Mouse (Mus musculus) bone marrow macrophage, adult 2 months (primary cell): ENCODE measurements around the gene Kansl2. TPM values are rescaled to one million over a fixed set of nuclear protein-coding genes. Genes with fewer than 3 reads are reported as not detected.
"Not testable (repeated sequence)": the region's sequence is repeated elsewhere in the genome, so short reads cannot be mapped to it uniquely, and the experiment has no call there.

Experiments used
- H3K27ac ChIP-seq: 2 replicates; pipeline ENCODE4 v1.5.1; 2012; ENCODE audit warnings: low read depth, low read length; ENCODE audit not compliant: insufficient read depth
- H3K4me1 ChIP-seq: 2 replicates; pipeline ENCODE4 v1.6.1; 2012; ENCODE audit warnings: low read length; ENCODE audit not compliant: control insufficient read depth, insufficient read depth
- H3K4me3 ChIP-seq: 2 replicates; pipeline ENCODE4 v1.5.1; 2012; ENCODE audit warnings: mild to moderate bottlenecking, low read length, moderate library complexity; ENCODE audit not compliant: insufficient read depth
- CTCF ChIP-seq: IDR thresholded peaks from 2 replicates; pipeline ENCODE4 v1.5.1; 2012; ENCODE audit warnings: low read depth, mild to moderate bottlenecking, low read length, moderate library complexity
- POLR2A ChIP-seq: IDR thresholded peaks from 2 replicates; pipeline ENCODE4 v1.6.1; 2012; ENCODE audit warnings: mild to moderate bottlenecking, low read depth, low read length, borderline replicate concordance
- polyA plus RNA-seq: library from polyadenylated mRNA; stranded (reverse); fragments of >200 nt; gene quantifications from 2 replicates; pipeline ENCODE4 v1.2.4, GENCODE M21; 2012; ENCODE audit not compliant: missing spikeins, insufficient read depth, insufficient read length

Kansl2 gene
- polyA plus RNA-seq, 1 experiment, result 62.4 TPM

DNA sequence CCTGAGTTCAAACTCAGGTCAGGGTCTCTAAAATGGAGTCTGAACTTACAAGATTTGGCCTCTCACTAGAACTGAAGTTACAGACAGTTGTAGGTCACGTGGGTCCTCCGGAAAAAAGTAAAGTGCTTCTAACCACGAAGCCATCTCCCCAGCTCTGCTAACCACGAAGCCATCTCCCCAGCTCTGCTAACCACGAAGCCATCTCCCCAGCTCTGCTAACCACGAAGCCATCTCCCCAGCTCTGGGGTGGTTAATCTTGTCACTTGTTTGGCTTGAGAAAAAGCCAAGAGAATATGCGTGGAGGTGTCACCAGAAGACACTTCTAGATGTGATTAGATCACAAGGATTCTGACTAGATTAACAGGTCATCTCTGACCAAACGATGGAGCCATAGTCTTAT is 19.9 kb downstream of the Kansl2 start:
- TF ChIP-seq CTCF (no peak), POLR2A (no peak)
- Histone ChIP-seq H3K27ac (peak overlapping the region; percentile 97), H3K4me3 (no peak overlapping the region), H3K4me1 (peaks cover 30% of the 10 kb centered on the region)

DNA sequence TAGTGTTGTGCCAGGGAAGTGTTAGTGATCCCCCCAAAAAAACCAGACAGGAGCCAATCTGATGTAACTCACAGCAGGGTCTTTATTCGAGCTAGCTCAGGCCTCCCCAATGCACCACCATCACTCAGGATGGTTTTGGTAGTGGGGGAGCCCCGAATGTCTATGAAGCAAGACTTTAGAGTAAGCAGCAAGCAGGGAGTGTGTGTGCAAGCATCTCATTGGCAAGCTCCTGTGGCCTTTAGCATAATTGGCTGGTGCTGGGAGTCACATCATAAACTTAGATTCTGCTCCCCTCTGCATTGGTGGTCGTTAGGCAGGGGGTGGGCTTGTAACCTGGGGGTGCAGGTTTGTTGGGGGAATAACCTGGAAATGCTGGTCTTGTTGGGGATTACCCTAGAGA is 20.4 kb downstream of the Kansl2 start:
- H3K4me3 ChIP-seq, result not testable (repeated sequence)
- Histone ChIP-seq H3K27ac (peak overlapping the region; percentile 97), H3K4me1 (peaks cover 30% of the 10 kb centered on the region)

DNA sequence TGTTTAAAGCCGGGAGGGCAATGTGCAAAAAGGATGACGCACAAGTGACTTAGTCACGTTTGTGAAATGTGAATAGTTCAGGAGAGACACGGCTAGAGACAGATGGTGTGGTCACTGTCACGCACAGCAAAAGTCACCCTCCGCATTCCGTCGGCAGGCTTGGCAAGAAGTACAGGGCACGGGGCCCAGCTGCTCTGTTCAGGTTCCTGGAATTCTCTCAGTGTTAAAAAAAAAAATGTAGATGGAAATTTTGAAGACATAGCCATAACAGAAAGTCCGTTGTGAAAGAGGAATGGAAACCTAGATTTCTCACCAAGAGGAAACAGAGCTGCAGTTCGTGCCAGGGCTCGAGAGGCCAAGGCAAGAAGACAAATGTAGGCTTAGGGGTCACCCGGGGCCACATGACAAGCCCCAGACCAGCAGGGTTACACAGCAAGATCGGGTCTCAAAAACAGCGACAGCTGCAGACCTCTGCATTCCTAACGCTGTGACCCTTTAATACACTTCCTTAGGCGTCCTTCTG is 21.2 kb downstream of the Kansl2 start:
- Histone ChIP-seq H3K4me1 (peaks cover 32% of the 10 kb centered on the region), H3K27ac (peak overlapping the region; percentile 97)

DNA sequence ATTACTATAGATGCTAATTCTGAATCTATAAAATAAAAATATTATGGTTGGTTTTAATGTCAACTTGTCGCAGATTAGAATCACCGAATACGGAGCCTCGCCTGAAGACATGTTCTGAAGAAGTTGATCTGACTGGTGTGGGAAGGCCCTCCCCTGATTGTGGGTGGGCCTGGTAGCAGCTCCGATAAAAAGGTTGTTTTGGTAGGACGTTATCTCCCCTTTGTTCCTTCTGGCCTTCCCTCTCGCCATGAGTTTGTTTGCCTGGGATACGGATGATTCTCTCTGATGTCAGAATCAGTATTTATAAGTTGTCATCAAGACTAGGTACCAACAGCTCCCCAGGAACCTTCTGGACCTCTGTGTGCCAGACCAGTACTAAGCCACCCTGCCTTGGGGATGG is 21.8 kb downstream of the Kansl2 start:
- Histone ChIP-seq H3K4me3 (peak overlapping the region; percentile 10; the same call in 1 of the 2 replicates), H3K27ac (peak overlapping the region; percentile 97), H3K4me1 (peaks cover 34% of the 10 kb centered on the region)
- no peak for TF ChIP-seq CTCF
- TF ChIP-seq POLR2A, result no peak

More for the DNA sequence above, 21.2 kb downstream of the Kansl2 start:
- peak overlapping the region; percentile 14 for H3K4me3 ChIP-seq
- TF ChIP-seq POLR2A (no peak), CTCF (no peak)

DNA sequence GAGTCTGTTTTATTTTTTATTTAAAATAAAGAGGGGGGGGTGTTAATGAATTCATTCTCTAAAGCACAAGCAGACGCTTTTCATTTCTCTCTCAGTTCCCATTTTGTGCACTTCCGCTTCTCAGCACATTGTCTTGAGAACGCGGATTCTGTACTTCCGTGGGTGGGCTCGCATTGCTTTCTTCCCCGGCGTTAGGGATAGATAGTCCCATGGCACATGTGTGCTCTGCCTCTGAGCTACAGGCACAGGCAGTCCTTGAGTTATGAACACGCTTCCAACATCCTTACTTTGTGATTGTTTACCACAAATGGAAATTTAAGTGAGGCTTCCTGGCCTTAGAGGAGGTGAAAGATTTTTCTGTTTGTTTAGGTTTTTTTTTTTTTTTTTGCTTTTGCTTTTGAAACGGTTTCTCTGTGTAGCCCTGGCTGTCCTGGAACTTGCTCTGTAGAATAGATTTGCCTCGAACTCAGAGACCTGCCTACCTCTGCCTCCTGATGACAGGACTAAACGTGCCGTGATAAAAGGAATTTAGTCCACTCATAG is 22.6 kb downstream of the Kansl2 start:
- H3K27ac ChIP-seq, result peak overlapping the region; percentile 97
- H3K4me1 ChIP-seq, result peaks cover 38% of the 10 kb centered on the region
- H3K4me3 ChIP-seq, result peak overlapping the region; percentile 46
- TF ChIP-seq CTCF, result no peak
- TF ChIP-seq POLR2A, result no peak

DNA sequence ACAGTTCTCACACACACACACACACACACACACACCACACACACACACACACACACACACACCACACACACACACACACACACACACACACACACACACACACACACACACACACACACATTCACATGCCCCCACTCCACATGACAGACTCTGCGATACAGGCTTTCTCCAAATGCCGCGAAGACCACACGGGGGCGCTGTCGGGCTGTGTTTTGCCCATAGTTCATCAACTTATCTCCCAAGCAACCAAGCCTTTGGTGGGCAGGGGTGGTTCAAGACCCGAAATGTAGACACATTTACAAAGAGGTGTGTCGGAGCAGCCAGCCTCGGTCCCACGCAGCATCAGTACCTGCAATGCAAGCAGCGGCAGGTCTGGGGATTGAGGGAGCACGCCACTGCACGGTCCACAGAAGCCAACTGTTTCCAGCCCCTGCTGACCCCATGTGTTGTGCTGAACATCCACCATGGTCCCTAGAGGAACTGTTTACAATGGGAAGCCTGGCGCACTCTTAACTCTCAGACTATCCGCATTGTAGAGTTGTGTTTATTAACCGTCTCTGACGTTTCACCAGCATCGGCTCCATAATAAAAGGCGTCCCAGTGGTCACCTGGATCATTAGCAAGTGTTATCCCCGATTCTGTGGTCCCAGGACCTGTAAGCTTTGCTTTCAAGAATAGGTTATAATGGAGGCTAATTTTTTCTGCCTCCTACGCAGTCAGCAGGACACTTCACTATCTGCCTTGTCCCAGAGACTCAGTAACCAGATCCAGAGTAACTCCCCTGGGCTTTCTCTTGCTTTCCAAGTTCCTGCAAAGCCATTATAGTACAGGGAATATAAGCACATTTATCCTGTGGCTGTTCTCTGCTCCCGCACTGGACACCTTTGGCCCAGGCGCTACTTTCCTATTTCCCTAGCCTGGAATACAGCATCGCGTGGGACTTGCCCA is 23.4 kb downstream of the Kansl2 start:
- Histone ChIP-seq H3K4me3 (peak overlapping the region; percentile 46), H3K27ac (peak overlapping the region; percentile 97)

DNA sequence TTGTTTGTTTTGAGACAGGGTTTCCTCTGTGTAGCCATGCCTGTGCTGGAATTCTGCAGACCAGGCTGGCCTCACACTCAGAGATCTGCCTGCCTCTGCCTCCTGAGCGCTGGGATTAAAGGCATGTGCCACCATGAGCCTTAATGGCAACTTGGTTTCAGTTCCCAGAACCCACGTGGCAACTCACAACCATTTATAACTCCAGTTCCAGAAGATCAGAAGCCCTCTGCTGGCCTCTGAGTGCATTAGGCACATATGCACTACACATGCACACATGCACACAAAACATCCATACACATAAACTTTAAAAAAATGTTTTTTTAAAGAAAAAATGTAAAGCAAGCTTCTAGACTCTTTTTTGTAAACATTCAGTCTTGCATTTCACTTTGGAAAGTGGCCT is 24.7 kb downstream of the Kansl2 start:
- Histone ChIP-seq H3K4me1 (peaks cover 43% of the 10 kb centered on the region), H3K27ac (no peak overlapping the region)
- TF ChIP-seq CTCF, result no peak
- no peak for TF ChIP-seq POLR2A

More for the DNA sequence above, 23.4 kb downstream of the Kansl2 start:
- no peak for TF ChIP-seq POLR2A
- TF ChIP-seq CTCF, result peak; percentile 58
- peaks cover 44% of the 10 kb centered on the region for H3K4me1 ChIP-seq

DNA sequence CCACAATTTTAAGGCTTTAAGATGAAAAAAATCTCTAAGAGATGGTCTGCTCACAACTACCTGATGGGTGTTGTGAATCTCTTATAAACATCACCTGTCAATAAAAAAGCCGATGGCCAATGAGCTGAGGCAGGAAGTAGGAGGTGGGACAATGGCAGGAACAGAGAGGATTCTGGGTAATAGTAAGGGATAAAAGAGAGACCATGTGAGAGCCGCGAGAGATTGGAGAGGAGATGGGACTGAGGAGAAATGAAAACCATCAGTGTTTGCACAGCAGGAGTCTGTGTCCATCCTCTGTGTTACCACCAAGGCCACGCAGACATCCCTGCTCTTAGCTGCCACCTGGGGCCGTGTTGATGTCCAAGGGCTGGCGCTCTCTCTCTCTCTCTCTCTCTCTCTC is 26.7 kb downstream of the Kansl2 start:
- H3K4me1 ChIP-seq, result peaks cover 30% of the 10 kb centered on the region
- H3K27ac ChIP-seq, result no peak overlapping the region
- H3K4me3 ChIP-seq, result no peak overlapping the region
- TF ChIP-seq CTCF, result no peak
- TF ChIP-seq POLR2A, result no peak

More for the DNA sequence above, 24.7 kb downstream of the Kansl2 start:
- no peak overlapping the region for H3K4me3 ChIP-seq

DNA sequence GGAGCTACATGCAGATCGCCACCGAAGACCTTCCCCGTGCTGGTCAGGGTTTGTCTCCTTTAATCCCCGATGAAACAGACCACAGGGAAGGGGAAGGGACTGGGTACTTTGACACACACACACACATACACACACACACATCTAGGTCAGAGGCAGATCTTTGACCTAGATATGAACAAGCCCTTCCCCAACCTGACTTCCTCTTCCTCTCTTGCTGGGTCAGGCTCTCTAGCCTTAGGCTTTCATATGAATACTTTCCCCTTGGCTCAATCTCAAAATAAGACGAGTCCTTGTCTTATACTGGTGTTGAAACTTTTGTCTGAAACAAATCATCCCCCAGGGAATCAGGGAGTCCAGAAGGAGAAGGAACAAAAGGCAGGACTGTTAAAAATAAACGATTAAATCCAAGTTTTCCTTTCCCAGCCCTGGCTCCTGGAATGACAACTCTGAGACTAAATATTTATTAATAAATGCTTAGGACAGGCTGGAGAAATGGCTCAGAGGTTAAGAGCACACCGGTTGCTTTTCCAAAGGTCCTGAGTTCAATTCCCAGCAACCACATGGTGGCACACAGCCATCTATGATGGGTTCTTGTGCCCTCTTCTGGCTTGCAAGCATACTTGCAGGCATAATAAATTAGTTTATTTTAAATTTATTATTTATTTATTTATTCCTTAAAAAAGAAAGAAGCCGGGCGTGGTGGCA is 27.7 kb downstream of the Kansl2 start:
- peak overlapping the region; percentile 57 for H3K27ac ChIP-seq
- TF ChIP-seq CTCF, result peak; percentile 19; the same call in 1 of the 2 replicates
- no peak for TF ChIP-seq POLR2A
- peaks cover 21% of the 10 kb centered on the region for H3K4me1 ChIP-seq
- H3K4me3 ChIP-seq, result no peak overlapping the region

DNA sequence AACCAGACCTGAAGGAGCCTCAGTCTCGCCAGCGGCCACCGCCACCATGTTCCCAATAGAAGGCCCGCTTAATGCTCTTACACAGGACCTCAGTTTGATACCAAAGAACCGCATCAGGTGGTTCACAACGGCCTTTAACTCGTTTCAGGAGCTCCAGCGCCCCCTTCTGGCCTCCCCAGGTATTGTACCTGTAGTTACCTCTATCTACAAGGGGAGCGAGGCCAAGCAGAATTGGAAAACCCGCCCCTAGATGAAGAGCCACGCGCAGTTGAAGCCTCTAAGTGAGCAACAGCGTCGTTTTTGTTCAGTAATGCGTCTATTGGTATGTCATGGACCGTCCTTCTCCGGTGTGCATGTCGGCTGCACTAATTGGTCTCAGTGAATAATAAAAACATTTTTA is 29.6 kb downstream of the Kansl2 start:
- peaks cover 15% of the 10 kb centered on the region for H3K4me1 ChIP-seq
- peak; percentile 80 for TF ChIP-seq CTCF
- TF ChIP-seq POLR2A, result no peak
- H3K27ac ChIP-seq, result no peak overlapping the region
- H3K4me3 ChIP-seq, result no peak overlapping the region
